Mouse (Mus musculus): ENCODE data around the gene Vps26a.

DNA sequence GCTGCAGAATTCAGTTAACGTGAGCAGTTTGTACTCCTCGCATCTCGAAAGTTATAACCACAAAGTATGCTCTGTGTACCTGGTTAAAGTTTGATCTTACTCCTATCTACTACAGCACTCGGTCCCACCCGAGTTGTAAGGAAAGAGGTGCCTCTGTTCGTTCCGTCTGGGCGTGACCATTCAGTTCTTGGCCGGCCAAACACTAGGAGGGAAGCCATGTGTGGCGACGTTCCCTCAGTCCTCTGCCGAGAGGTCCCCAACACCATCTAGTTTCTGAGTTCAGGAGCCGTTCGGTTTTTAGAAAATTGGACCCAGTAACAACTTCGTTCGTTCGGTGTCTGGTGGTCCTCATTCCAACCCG, 36.3 kb downstream of the Vps26a start:
- TF ChIP-seq CTCF (IDR thresholded peaks at IDR 0.05; ENCODE audit: low read depth) (no peak), EP300 (IDR thresholded peaks at IDR 0.05; ENCODE audit: low read depth) (no peak)

Measured in heart, postnatal 0 days (tissue).